Mouse (Mus musculus): ENCODE measurements around the gene Palm2.

Gene Palm2

GRCm38 (mm10) chr4:57672996-57673906 is 239.2 kb downstream of the Palm2 start:
- peak; percentile 93 to 96 for DNase-seq

DNA sequence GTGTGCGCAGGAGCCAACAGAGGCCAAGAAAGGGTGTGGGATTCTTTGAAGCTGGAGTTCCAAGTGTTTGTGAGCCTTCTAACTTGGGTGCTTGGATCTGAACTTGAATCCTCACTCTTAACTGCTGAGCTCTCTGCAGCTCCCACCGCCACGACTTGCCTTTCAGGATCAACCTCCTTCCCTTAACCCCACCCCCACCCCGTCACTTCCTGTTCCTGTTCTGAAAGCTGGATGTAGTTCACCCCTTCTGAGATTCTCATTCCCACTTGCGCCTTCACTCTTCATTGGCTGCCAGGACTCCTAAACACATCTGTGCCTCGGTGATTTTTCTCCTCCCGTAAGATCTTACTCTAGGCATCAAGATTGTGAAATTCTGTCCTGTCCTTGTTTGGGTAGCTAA is 240.3 kb downstream of the Palm2 start:
- no peak for DNase-seq

DNA sequence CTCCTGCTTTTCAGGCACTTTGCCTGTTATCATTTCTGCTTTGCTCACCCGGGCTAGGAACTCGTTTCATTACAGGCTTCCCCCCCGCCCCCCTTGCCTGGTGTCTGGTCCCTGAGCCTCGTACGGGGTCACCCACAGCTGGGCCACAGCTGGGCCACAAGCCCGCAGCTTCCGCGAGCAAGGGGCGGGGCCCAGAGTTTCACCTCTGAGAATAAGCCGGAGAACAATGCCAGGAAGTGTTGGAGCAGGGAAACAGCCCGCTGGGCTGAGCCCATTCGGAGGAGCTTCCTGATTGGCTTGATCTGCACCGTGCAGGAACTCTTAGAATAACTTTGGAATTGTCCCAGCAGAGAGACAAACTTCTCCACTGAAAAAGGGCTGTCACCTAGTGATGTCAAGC is 241.3 kb downstream of the Palm2 start:
- peak; percentile 24 to 26 for DNase-seq

DNA sequence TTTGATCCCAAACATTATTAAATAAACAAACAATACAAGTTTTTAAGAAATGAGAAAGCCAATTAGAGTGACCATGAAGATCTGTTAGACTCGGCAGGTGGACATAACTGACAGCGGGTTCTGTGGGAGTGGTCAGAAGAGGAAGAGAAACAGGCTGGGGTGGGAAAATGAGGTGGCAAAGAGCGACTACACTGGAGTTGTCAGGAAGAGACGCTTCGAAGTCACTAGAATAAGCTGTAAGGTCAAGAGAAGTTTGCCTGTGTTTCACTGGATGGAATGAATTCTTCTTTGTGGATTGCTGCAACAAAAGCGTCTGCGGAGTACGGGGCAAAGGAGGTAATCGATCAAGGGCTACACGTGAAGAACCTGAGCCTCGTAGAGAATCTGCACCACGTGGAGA is 243.9 kb downstream of the Palm2 start:
- no peak for DNase-seq

- DNase-seq = no peak
Observed at GRCm38 (mm10) chr4:57678991-57679457, 245.0 kb downstream of the Palm2 start.

- DNase-seq = no peak
Observed at GRCm38 (mm10) chr4:57680186-57680585, 246.1 kb downstream of the Palm2 start.

DNA sequence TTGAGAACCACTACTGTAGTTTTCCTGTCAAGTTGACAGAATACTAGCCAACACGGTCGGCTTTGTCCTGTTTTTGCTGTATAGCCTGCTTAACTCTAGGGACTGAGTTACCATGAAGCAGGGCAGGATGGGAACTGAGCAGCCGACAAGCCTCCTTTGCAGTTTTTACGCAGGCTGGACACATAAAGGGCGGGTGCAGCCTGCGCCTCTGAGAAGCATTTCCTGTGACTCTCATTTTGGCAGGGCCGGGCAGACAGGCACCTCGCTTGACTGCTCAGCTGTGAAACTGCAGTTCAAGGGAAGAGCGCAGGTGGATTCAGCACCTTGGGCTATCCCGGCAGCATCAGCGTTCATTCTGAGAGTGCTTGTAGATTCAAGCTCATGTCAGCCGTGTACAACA is 247.5 kb downstream of the Palm2 start:
- DNase-seq = peak; percentile 66 to 70

GRCm38 (mm10) chr4:57682341-57682740 is 248.3 kb downstream of the Palm2 start:
- DNase-seq = no peak

- no peak for DNase-seq
Observed at GRCm38 (mm10) chr4:57682944-57683343, 248.9 kb downstream of the Palm2 start.

GRCm38 (mm10) chr4:57684676-57685215 is 250.7 kb downstream of the Palm2 start:
- DNase-seq = no peak

GRCm38 (mm10) chr4:57686736-57687135 is 252.7 kb downstream of the Palm2 start:
- DNase-seq = no peak

DNA sequence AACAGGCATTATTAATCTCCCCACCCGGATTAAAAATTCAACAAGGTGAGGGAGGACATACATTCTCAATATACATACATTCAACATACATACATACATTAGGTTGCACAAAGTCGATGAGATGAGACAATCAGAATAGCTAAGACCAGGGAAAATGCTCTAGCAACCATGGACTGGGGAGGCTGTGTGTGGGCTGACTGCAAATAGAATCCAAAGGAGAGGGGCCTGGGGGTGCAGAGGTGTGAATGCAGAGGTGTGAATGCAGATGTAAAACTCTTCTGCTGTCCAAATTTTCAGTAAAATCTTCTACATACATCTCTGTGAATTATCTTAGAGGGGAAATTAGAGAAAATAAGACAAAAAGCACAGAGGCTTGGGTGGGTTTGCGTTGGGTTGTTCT is 253.5 kb downstream of the Palm2 start:
- no peak for DNase-seq

- DNase-seq = no peak
Observed at GRCm38 (mm10) chr4:57688131-57688530, 254.1 kb downstream of the Palm2 start.

- no peak for DNase-seq
Observed at GRCm38 (mm10) chr4:57690001-57690400, 256.0 kb downstream of the Palm2 start.

- no peak for DNase-seq
Observed at GRCm38 (mm10) chr4:57690805-57691204, 256.8 kb downstream of the Palm2 start.

DNA sequence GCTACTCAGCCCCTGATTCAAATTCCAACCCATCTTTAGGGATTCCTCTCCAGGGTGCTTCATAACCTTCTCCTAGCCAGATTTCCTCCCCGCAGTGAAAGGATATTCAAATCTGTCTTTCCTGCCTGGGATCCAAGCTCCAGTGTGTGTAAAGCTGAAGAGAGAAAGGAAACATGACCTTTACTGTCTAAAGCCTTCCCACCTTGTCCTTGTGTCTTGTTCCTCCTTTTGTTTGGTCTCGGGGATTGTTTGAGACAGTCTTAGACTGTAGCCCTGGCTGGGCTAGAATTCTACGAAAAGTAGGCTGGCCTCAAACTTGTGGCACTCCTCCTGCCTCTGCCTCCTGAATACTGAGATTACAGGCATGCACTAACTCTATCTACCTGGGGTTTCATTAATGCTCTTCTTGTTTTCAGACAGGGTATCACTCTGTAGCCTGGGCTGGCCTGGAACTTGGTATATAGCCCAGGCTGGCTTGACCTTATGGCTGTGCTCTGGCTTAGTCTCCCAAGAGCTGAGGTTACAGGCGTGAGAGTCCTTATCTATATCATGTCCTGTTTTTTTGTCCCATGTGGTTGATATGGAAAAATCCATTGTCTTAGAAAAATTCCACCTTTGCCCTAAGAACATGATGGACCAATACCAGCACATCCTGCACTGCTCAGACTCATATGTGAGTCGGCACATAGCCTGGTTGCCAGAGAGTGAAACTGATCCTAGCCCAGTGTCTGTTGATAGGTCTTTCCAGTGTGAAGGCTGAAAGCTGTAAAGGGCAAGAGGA is 260.5 kb downstream of the Palm2 start:
- DNase-seq = no peak

DNA sequence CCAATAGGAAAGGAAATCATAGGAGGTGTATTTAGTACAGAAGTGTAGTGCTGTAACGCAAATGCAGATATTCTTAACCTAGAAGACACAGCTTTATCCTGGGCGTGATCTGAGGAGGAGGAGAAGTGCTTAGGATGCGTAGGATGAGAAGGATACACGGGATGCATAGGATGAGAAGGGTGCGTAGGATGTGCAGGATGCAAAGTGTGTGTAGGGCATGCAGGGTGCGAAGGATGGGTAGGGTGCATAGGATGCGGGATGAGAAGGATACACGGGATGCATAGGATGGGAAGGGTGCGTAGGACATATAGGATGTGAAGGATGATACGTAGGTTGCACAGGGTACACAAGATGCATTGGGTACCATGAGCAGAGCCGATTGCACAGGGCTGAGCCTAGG is 262.9 kb downstream of the Palm2 start:
- no peak for DNase-seq

- DNase-seq = no peak
Observed at GRCm38 (mm10) chr4:57697918-57698611, 264.0 kb downstream of the Palm2 start.

DNA sequence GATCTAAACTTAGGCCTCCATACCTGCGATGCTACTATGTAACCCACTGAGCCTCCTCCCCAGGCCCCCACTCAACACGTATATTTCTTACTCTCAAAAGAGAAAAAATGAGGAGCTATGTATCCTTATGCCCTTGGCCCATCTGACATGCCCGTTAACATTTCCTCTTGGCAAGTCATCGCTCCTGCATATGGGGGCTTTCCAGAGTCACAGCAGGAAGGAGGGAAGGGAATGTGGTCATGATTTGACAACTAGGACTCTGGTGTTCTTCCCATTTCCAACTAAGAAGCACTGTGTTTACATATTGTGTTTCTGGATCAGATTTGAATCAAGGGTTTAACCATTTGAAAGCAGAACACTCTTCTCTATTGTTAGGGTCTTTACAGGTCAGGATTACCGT is 267.5 kb downstream of the Palm2 start:
- DNase-seq = peak; percentile 48 to 70

DNA sequence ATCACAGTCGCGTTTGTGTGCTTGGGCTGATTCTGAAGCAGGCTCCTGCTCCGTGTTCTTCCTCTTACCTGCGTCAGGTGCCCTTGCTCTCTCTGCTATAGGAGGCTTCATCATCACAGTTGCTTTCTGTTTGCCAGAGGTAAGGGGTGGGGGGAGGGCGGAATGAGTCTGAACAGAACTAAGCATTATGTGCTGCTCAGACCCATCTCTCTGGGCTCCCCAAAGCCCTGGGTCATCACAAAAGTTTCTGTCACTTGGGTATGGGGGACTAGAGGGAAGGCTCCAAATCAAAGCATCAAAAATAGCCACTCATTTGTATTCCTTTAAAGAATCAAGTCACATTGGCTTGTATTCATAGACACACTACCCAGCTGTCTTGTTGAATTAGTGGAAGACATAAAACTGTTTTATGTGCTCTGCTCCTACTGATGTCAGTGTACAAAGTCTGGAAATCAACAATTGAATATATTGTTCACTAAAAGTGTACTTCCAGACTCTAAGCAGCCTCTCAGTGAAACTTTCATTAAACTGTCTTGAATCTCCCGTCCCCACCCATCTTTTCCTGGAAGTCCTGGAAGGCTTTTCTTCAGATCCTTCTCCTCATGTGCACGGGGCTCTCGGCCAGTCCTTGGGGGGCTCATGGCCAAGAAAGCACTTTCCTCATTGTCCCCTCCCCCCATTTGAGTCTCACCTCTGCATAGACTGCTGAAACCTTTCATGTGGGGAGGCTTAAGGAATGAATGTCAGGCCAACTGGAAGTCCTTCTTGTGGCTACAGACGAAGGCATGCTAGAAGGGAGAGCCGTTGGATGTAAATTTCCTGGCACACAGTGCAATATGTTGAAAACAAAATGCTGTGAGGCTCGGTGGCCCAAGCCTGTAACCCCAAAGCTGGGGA is 269.8 kb downstream of the Palm2 start:
- DNase-seq = no peak

DNA sequence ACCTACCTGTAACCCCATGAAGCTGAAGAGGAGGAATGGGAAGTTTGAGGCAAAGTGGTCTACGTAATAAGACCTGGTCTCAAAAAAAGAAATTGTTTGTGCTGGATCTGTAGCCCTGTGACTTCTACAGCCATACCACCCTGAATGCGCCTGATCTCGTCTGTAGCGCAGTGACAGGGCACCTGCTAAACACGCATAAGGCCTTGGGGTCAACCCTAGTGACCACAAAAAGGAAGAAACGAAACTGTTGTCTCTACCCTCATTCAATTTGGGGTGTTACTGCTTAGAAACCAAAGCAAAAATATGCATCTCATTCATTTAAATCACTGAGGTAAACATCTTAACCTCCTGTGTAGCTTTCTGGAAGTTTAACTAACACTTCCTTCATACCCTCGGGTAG is 270.5 kb downstream of the Palm2 start:
- DNase-seq = no peak

DNA sequence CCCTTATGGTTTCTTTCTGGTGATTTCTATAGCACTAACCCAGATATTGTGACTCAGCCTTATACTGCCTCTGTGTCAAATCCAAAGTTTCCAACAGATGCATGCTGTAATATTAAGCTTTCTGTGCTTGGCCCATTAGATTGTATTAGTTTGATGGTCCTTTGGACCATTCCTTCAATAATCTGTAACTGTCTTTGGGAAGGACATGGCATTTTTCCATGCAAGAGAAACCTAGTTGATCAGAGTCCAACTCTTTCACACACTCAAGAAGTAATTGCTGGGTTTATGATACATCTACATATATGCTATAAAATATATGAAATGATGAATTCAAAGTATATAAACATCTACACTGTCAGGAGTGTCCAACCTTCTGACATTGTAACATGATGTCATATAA is 281.8 kb downstream of the Palm2 start:
- DNase-seq = no peak
